7 mouse cellular contexts compared by ENCODE assay signal in genomic region chr12:104824244-104824906, GRCm38 (mm10). TPM values are rescaled to one million over a fixed set of nuclear protein-coding genes. Genes with fewer than 3 reads are reported as not detected.
DNase-seq lines count a peak whose midpoint lies in the region; ATAC-seq and TF ChIP-seq lines count a peak whose summit lies in the region.

No protein-coding gene starts in this region.

- no peaks in the 10 kb centered on the region for H3K9me3 ChIP-seq in forebrain, embryonic 15.5 days
- H3K9me3 ChIP-seq in liver, embryonic 15.5 days (replicated peaks): no peaks in the 10 kb centered on the region

- no peak overlapping the region for H3K9ac ChIP-seq in forebrain, embryonic 15.5 days (replicated peaks)
- peak overlapping the region; percentile 38 for H3K9ac ChIP-seq in liver, embryonic 15.5 days

- H3K36me3 ChIP-seq in forebrain, embryonic 15.5 days: no peaks in the 10 kb centered on the region
- no peaks in the 10 kb centered on the region for H3K36me3 ChIP-seq in liver, embryonic 15.5 days (replicated peaks)
- H3K36me3 ChIP-seq in small intestine, adult 2 months (ENCODE audit: control insufficient read depth, insufficient read depth, low read length): no peaks in the 10 kb centered on the region

- TF ChIP-seq CTCF in small intestine, adult 2 months (IDR thresholded peaks at IDR 0.05; ENCODE audit: extremely low read depth, insufficient read length, insufficient replicate concordance, low read depth, low read length): no peak

- no peak overlapping the region for H3K4me2 ChIP-seq in forebrain, embryonic 15.5 days (replicated peaks)
- H3K4me2 ChIP-seq in liver, embryonic 15.5 days: peak overlapping the region; percentile 62

- H3K4me1 ChIP-seq in forebrain, embryonic 15.5 days: peaks cover 20% of the 10 kb centered on the region
- peaks cover 41% of the 10 kb centered on the region for H3K4me1 ChIP-seq in liver, embryonic 15.5 days (replicated peaks)
- peaks cover 7% of the 10 kb centered on the region for H3K4me1 ChIP-seq in small intestine, adult 2 months (ENCODE audit: control insufficient read depth, insufficient read depth, insufficient read length, low read length)

- 70% methylated on average over 12 of the region's 12 CpGs for WGBS in forebrain, embryonic 15.5 days
- 36% methylated on average over 12 of the region's 12 CpGs for WGBS in liver, embryonic 15.5 days (ENCODE audit: insufficient replicate concordance)
- 28% methylated on average over 12 of the region's 12 CpGs for WGBS in small intestine, adult 2 months

- TF ChIP-seq POLR2A in small intestine, adult 2 months (IDR thresholded peaks at IDR 0.05; ENCODE audit: low read depth, low read length): no peak

- no peak overlapping the region for H3K27ac ChIP-seq in forebrain, embryonic 15.5 days (replicated peaks)
- H3K27ac ChIP-seq in liver, embryonic 15.5 days (replicated peaks): peak overlapping the region; percentile 95
- peak overlapping the region; percentile 49 for H3K27ac ChIP-seq in small intestine, adult 2 months (ENCODE audit: insufficient read depth, low read depth, low read length)

- no peaks in the 10 kb centered on the region for H3K27me3 ChIP-seq in forebrain, embryonic 15.5 days
- no peaks in the 10 kb centered on the region for H3K27me3 ChIP-seq in liver, embryonic 15.5 days
- H3K27me3 ChIP-seq in small intestine, adult 2 months (ENCODE audit: control insufficient read depth, insufficient read depth, low read length): no peaks in the 10 kb centered on the region

- DNase-seq in 416B (ENCODE audit: low read depth) (peak; percentile 89), MN1 (ENCODE audit: low spot score) (peak; percentile 87)
- DNase-seq in heart, postnatal 36 days: peak; percentile 76 to 83

- no peak overlapping the region for H3K4me3 ChIP-seq in forebrain, embryonic 15.5 days
- H3K4me3 ChIP-seq in liver, embryonic 15.5 days (replicated peaks): peak overlapping the region; percentile 23
- H3K4me3 ChIP-seq in small intestine, adult 2 months (ENCODE audit: low read depth, low read length): no peak overlapping the region

- ATAC-seq in forebrain, embryonic 15.5 days (replicated peaks): peak; percentile 65
- peak; percentile 98 for ATAC-seq in liver, embryonic 15.5 days (ENCODE audit: insufficient read depth)
- no peak for ATAC-seq in inflammation-experienced regulatory T-cells, adult 6 months

- intact Hi-C loops in heart, postnatal 36 days (cut with DNase I): loop anchor here (5.0 kb wide), 1 partner anchor 57 kb away; no protein-coding TSS in a partner anchor

RNA-seq across cellular contexts. Expression of gene Clmn, which starts 40.5 kb away (rescaled TPM):
- 1.0 and 1.2 TPM in 2 replicates for polyA plus RNA-seq in forebrain, embryonic 15.5 days (2015; fragmentation: Nextera tagmentation; extraction: Ambion mirVana)
- 1 to 10 TPM; 1.8 to 3.2 TPM for total RNA-seq in heart, postnatal 36 days (2021)
- polyA plus RNA-seq in liver, embryonic 15.5 days (2015; fragmentation: Nextera tagmentation; extraction: Ambion mirVana): 0.47 and 0.71 TPM in 2 replicates
- polyA plus RNA-seq in small intestine, adult 2 months (2012; rRNA removed): 3.0 and 3.4 TPM in 2 replicates
- polyA plus RNA-seq in inflammation-experienced regulatory T-cells, adult 6 months (2017; shearing (Covaris generic)): under 1 TPM in 2 of 3 experiments, not detected in 1; 0.04 to 0.19 TPM
